Mouse (Mus musculus): ENCODE measurements around the gene Gm21425. TPM values are rescaled to one million over a fixed set of nuclear protein-coding genes. Genes with fewer than 3 reads are reported as not detected.
"Not testable (repeated sequence)": the region's sequence is repeated elsewhere in the genome, so short reads cannot be mapped to it uniquely, and the experiment has no call there.

Gm21425 gene
- total RNA-seq (2022), result not detected

DNA sequence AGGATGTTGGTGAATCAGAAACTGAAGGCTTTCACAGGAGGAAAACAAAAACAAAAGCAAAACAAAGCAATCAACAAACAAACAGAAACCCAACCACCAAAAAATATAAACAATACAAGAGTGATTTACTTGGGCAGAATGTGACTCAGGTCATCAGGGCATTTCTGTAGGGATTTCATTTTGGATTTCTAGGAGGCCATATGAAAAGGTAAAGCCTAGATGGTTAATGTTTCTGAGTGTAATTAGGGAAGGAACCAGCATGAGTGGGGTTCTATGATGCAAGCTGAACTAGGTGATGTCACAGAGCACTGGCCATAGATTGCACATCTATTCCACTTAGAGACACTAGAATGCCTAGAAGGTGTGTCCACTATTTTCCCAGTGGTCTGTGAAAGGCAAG lies at the start of gene Gm21425:
Gene Gm21425 (plus strand): TSS at position 301 of the 400 bp plus-strand sequence.
- DNase-seq, result not testable (repeated sequence)

GRCm38 (mm10) chrY:13133392-13133791 lies 28.4 kb upstream of the Gm21425 start, which contains the start of gene Gm21891:
TSS of gene Gm21891 (minus strand) at chrY:13133492.
- DNase-seq, result not testable (repeated sequence)

Other genes starting within 250 kb of the Gm21425 start
- not detected for gene Gm20807, start 119.1 kb upstream of the Gm21425 start, total RNA-seq (2022)
- gene Gm21891, start 28.5 kb upstream of the Gm21425 start, total RNA-seq (2022), result not detected
- not detected for gene Gm21828, start 62.0 kb downstream of the Gm21425 start, total RNA-seq (2022)
- gene Gm21440, start 90.4 kb downstream of the Gm21425 start, total RNA-seq (2022), result not detected
- not detected for gene Gm21454, start 90.5 kb downstream of the Gm21425 start, total RNA-seq (2022)
- gene Gm21725, start 187.1 kb downstream of the Gm21425 start, total RNA-seq (2022), result not detected